Mouse (Mus musculus): Measurements from ENCODE around the gene Cd3d.
A peak's percentile ranks its signal among the peaks of the same experiment; 100 is the strongest.

Gene Cd3d

GRCm38 (mm10) chr9:44993268-44993667 lies 11.7 kb downstream of the Cd3d start:
- no peak for DNase-seq (ENCODE audit: low read depth, low spot score)

DNA sequence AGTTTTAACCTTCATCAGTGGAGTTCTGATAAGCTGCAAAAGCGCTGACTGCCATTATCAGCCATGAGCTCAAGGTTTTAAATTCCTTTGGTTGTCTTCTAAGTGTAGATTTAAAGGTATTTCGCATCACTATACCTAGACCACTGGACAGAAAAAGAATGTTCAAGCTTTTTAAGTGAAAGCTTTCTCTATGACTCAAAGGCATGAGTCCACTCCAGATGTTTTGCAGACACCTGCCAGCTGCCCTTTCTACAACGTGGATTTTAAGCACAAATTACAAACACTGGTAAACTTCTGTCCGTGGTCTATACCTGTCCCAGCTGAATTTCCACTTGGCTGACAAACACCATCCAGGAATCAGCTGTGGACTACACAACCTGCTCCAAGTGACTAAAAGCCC lies 13.4 kb downstream of the Cd3d start:
- DNase-seq (ENCODE audit: low read depth, low spot score): no peak

GRCm38 (mm10) chr9:44996590-44996989 lies 15.0 kb downstream of the Cd3d start:
- DNase-seq (ENCODE audit: low read depth, low spot score): no peak

GRCm38 (mm10) chr9:44998138-44998537 lies 16.6 kb downstream of the Cd3d start:
- no peak for DNase-seq (ENCODE audit: low read depth, low spot score)

- DNase-seq (ENCODE audit: low read depth, low spot score): no peak
These were observed 17.6 kb downstream of the Cd3d start for GRCm38 (mm10) chr9:44999171-44999570.

GRCm38 (mm10) chr9:44999776-45000175 lies 18.2 kb downstream of the Cd3d start:
- no peak for DNase-seq (ENCODE audit: low read depth, low spot score)

- no peak for DNase-seq (ENCODE audit: low read depth, low spot score)
These were observed 18.7 kb downstream of the Cd3d start for GRCm38 (mm10) chr9:45000249-45000648.

DNA sequence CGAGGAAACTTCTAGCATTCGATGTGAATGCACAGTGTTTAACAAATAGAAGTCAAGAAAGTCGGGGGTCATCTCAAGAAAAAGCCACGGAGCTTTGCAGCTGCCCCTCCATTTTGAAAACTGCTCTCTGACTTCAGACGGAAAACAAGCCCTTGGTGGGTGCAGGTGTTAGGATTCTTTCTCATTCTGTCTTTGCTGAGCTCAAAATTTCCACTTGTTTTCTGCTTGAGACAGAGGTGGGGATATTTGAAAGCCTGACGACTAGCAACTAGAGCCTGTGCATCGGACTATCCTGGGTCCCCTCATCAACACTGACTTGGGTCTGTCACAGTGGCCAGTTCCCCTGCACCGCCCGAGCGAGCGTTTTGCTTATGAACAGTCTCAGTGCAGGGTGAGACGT lies 25.8 kb downstream of the Cd3d start:
- no peak for DNase-seq (ENCODE audit: low read depth, low spot score)

DNA sequence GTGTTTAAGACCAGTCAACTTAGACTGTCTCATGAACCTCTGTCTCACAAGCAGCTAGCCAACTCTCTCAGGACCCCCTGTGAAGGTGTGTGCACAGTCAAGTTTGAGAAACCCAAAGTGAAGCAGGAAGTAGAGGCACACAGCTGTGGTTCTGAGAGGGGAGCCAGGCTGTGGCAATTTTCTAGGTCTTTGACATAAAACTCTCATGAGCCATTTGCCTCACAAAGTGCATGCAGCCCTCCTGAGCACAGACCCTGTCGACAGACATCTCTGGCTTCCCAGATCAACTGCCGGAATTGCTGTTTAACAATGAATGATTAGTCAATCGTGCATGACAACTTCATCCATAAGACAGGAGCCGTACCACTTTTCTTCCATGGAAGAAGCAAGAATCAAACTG lies 26.8 kb downstream of the Cd3d start:
- DNase-seq (ENCODE audit: low read depth, low spot score): no peak

- no peak for DNase-seq (ENCODE audit: low read depth, low spot score)
These were observed 27.8 kb downstream of the Cd3d start, which contains the start of gene Cd3e for GRCm38 (mm10) chr9:45009180-45010078. Gene Cd3e, minus strand, starts transcription at chr9:45009627.

DNA sequence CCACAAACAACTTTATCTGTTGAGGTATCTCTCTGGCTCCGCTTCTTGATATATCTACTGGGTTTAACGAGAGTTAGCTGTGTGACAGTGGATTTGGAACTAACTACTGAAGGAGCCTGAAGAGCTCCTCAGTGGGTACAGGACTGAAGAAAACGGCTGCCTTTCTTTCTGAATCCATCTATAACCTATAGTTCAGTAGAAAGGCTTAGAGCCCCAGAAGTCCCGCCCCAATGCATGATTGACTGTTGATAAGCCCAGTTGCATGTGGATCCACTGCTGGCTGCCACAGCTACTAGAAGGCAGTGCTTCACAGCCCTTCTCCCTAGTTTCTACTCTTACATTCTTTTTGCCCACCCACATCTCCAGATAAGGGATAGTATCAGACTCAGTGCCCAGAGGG lies 28.9 kb downstream of the Cd3d start:
- no peak for DNase-seq (ENCODE audit: low read depth, low spot score)

DNA sequence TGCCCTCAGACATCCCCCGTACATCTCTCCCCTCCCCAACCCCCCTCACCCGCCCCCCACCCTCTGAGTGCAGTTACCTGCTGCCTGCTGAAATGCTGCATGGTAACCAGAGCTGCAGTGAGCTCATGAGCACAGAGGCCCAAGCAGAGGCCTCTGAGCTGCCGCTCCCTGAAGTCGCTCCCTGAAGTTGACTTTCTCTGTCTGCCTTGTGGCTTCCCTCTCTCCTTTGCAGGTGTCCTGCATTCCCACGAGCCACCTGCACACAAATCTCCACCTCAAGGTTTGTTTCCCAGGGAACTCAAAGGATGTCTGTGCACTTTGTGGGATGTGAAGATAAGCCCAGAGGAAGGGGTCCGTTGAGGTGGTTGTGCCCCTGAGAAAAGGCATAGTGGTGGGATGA lies 29.7 kb downstream of the Cd3d start:
- DNase-seq (ENCODE audit: low read depth, low spot score): no peak

DNA sequence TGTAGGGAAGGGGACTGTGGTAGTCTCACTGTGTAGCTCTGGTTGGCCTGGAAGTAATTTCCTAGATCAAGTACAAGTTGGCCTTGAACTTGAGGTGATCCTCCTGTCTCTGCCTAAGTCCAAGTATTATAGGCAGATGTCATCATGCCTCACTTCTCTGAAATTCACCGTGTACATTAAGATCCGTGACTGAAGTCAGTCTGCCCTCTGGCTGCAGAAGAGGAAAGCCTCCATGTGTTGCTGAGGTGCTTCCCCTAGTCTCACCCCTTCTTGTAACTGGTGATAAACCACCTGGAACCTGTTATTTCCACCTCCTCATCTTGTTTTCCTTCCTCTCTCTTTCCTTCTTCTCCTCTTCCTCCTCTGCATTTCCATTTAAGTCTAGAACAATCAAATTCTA lies 33.3 kb downstream of the Cd3d start:
- DNase-seq (ENCODE audit: low read depth, low spot score): no peak

GRCm38 (mm10) chr9:45015841-45016240 lies 34.3 kb downstream of the Cd3d start:
- DNase-seq (ENCODE audit: low read depth, low spot score): no peak

DNA sequence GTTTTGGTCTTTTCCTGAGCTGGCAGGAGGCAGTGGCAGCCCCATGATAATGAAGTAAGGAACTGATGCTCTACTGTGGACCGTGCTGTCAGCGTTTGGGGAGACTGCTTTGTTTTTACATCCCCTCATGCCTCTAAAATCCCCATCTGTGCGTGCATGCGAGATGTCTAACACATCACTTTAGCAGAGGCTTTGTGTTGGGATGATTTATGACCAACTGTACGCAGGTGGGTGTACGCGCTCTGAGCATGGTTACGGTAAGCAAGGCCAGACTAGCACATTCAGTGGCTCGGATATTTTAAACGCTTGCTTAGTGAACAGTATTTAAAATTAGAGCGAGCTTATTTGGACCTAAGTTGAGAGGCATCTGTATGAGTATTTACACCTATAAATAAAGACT lies 36.4 kb downstream of the Cd3d start:
- DNase-seq (ENCODE audit: low read depth, low spot score): no peak

GRCm38 (mm10) chr9:45022800-45023199 lies 41.2 kb downstream of the Cd3d start:
- peak; percentile 64 for DNase-seq (ENCODE audit: low read depth, low spot score)

- DNase-seq (ENCODE audit: low read depth, low spot score): no peak
These were observed 42.1 kb downstream of the Cd3d start for GRCm38 (mm10) chr9:45023638-45024037.

DNA sequence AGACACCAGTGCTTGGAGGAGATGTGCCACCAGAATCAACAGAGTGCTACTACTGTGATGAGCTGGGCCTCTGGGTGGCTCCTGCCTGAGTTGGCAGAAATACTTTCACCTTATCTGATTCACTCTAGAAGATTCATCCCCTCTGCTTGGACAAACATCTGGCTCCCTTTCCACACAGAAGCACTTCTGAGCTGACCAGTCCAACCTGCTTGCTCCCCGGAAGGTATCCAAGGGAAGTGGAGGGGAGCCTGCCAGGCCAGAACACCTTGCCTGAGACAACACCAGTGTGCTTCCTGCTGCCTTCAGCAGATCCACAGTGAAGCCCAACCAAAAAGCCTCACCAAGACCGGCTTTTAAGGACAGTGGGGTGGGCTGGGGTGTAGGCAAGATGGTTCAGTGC lies 42.6 kb downstream of the Cd3d start:
- no peak for DNase-seq (ENCODE audit: low read depth, low spot score)

DNA sequence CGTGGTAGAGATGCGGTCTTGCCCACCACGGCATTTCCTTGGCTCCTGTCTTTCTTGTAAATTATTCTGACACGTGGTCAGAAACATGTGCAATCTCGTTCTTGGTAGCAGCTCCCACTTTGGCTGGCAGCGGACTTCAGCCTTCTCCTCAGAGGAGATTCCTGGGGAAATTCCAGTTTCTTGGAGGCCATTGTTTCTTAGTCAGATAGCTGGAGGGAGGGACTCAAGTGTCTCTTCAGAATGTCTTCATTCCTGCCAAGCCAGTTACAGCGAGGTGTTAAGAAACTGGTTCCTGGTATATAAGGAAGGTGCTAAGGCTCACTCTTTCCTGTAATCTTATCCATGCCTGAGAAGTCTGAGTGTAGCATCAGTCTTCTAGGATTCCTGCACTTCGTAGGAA lies 45.8 kb downstream of the Cd3d start:
- no peak for DNase-seq (ENCODE audit: low read depth, low spot score)

- no peak for DNase-seq (ENCODE audit: low read depth, low spot score)
These were observed 48.8 kb downstream of the Cd3d start for GRCm38 (mm10) chr9:45030341-45030740.

DNA sequence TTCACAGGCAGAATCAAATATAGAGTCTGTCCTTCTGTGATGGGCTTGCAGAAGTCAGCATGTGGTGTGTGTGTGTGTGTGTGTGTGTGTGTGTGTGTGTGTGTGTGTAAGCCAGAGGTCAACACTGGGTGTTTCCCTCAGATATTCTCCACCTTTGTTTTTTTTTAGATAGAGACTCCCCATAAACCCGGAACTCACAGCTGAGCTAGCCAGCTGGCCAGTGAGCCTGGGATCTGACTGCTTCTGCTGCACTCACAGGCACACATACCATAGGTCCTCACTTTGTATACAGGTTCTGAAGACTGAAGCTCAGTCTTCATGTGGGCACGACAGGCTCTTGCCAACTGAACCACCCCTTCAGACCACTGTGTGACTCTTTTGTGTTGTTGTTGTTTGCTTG lies 50.7 kb downstream of the Cd3d start:
- no peak for DNase-seq (ENCODE audit: low read depth, low spot score)

GRCm38 (mm10) chr9:45034526-45034925 lies 52.9 kb downstream of the Cd3d start:
- no peak for DNase-seq (ENCODE audit: low read depth, low spot score)

Measured in retina, postnatal 7 days (tissue).